ENCODE assay signal across 15 mouse cellular contexts in genomic region chr3:130283011-130283760, GRCm38 (mm10).
DNase-seq lines count a peak whose midpoint lies in the region; ATAC-seq and TF ChIP-seq lines count a peak whose summit lies in the region.
"Had no signal": no experiment of that assay in that cellular context is flagged by ENCODE, and none has a peak within 500 bp of the region (broad histone marks: within the 10 kb centered on the region; RNA-seq: fewer than 3 reads in every experiment).

No protein-coding gene starts in this region.

- H3K9me3 ChIP-seq in hindbrain, embryonic 13.5 days = no peaks in the 10 kb centered on the region
- H3K9me3 ChIP-seq in hindbrain, embryonic 10.5 days = no peaks in the 10 kb centered on the region
- no peaks in the 10 kb centered on the region for H3K9me3 ChIP-seq in lung, postnatal 0 days (ENCODE audit: low read length)
- H3K9me3 ChIP-seq in embryonic facial prominence, embryonic 14.5 days (ENCODE audit: control insufficient read depth, low read length) = no peaks in the 10 kb centered on the region
- H3K9me3 ChIP-seq in limb, embryonic 13.5 days = no peaks in the 10 kb centered on the region

- H3K27ac ChIP-seq in hindbrain, embryonic 13.5 days = peak overlapping the region; percentile 30; the same call in 1 of the 2 replicates
- H3K27ac ChIP-seq in hindbrain, embryonic 10.5 days = no peak overlapping the region
- H3K27ac ChIP-seq in lung, postnatal 0 days (ENCODE audit: low read length) = peak overlapping the region; percentile 15; the same call in 1 of the 2 replicates
- peak overlapping the region; percentile 33; the same call in 1 of the 2 replicates for H3K27ac ChIP-seq in embryonic facial prominence, embryonic 14.5 days (replicated peaks; ENCODE audit: low read depth, low read length)
- H3K27ac ChIP-seq in limb, embryonic 13.5 days = no peak overlapping the region
- H3K27ac ChIP-seq: macrophage had no signal

- no peaks in the 10 kb centered on the region for H3K27me3 ChIP-seq in hindbrain, embryonic 13.5 days
- H3K27me3 ChIP-seq in hindbrain, embryonic 10.5 days (ENCODE audit: insufficient read depth, poor library complexity, severe bottlenecking) = no peaks in the 10 kb centered on the region
- H3K27me3 ChIP-seq in lung, postnatal 0 days (replicated peaks; ENCODE audit: insufficient read depth, low read length) = no peaks in the 10 kb centered on the region
- no peaks in the 10 kb centered on the region for H3K27me3 ChIP-seq in embryonic facial prominence, embryonic 14.5 days (replicated peaks; ENCODE audit: control insufficient read depth, insufficient read depth, low read length)
- H3K27me3 ChIP-seq in limb, embryonic 13.5 days = no peaks in the 10 kb centered on the region

- ATAC-seq in hindbrain, embryonic 13.5 days (ENCODE audit: low FRiP score) = no peak
- no peak; the same call in 1 of the 2 replicates for ATAC-seq in lung, postnatal 0 days
- no peak for ATAC-seq in embryonic facial prominence, embryonic 14.5 days (ENCODE audit: low read depth)
- ATAC-seq in limb, embryonic 13.5 days (ENCODE audit: low FRiP score, low read depth) = no peak
- ATAC-seq: intestine, embryonic 16.5 days had no signal

- peaks cover 26% of the 10 kb centered on the region for H3K4me1 ChIP-seq in hindbrain, embryonic 13.5 days (replicated peaks)
- peaks cover 9% of the 10 kb centered on the region for H3K4me1 ChIP-seq in hindbrain, embryonic 10.5 days (replicated peaks)
- H3K4me1 ChIP-seq in lung, postnatal 0 days (ENCODE audit: insufficient read depth, low read depth, low read length) = no peaks in the 10 kb centered on the region; the same call in 1 of the 2 replicates
- H3K4me1 ChIP-seq in embryonic facial prominence, embryonic 14.5 days (ENCODE audit: control insufficient read depth, insufficient read depth, low read length) = peaks cover 9% of the 10 kb centered on the region; the same call in 1 of the 2 replicates
- H3K4me1 ChIP-seq in limb, embryonic 13.5 days = peaks cover 19% of the 10 kb centered on the region

- TF ChIP-seq CTCF in lung, postnatal 0 days (IDR thresholded peaks at IDR 0.05) = no peak

- H3K4me3 ChIP-seq in hindbrain, embryonic 13.5 days = no peak overlapping the region
- H3K4me3 ChIP-seq in hindbrain, embryonic 10.5 days = no peak overlapping the region
- no peak overlapping the region for H3K4me3 ChIP-seq in lung, postnatal 0 days (ENCODE audit: low read depth, low read length)
- no peak overlapping the region for H3K4me3 ChIP-seq in embryonic facial prominence, embryonic 14.5 days (ENCODE audit: low read depth, low read length)
- H3K4me3 ChIP-seq in limb, embryonic 13.5 days = no peak overlapping the region

- no peak overlapping the region for H3K4me2 ChIP-seq in hindbrain, embryonic 13.5 days
- no peak overlapping the region for H3K4me2 ChIP-seq in lung, postnatal 0 days (replicated peaks; ENCODE audit: low read depth, low read length)
- H3K4me2 ChIP-seq in embryonic facial prominence, embryonic 14.5 days (ENCODE audit: low read depth, low read length) = no peak overlapping the region
- H3K4me2 ChIP-seq in limb, embryonic 13.5 days (replicated peaks) = peak overlapping the region; percentile 25; the same call in 1 of the 2 replicates
- H3K4me2 ChIP-seq: liver, embryonic 11.5 days had no signal

- DNase-seq in hindbrain, embryonic 10.5 days (ENCODE audit: low spot score) = no peak
- DNase-seq in lung, postnatal 0 days (ENCODE audit: low spot score) = peak; percentile 71
- DNase-seq in lung, adult 18-20 months = no peak
- DNase-seq in embryonic facial prominence, embryonic 14.5 days (ENCODE audit: low spot score) = no peak
- no peak for DNase-seq in thymus, postnatal 4 days
- DNase-seq in ovary, postnatal 10 days (ENCODE audit: low spot score) = no peak
- DNase-seq: adrenal gland, postnatal 25 days; cerebellum, adult 11 months; embryo, embryonic 11 days; heart, postnatal 10 days had no signal

- H3K36me3 ChIP-seq in hindbrain, embryonic 13.5 days = no peaks in the 10 kb centered on the region
- H3K36me3 ChIP-seq in hindbrain, embryonic 10.5 days = no peaks in the 10 kb centered on the region
- no peaks in the 10 kb centered on the region for H3K36me3 ChIP-seq in lung, postnatal 0 days (ENCODE audit: insufficient read depth, low read length)
- H3K36me3 ChIP-seq in embryonic facial prominence, embryonic 14.5 days (ENCODE audit: control insufficient read depth, insufficient read depth, low read length) = no peaks in the 10 kb centered on the region
- no peaks in the 10 kb centered on the region for H3K36me3 ChIP-seq in limb, embryonic 13.5 days

- no peak overlapping the region for H3K9ac ChIP-seq in hindbrain, embryonic 13.5 days
- H3K9ac ChIP-seq in lung, postnatal 0 days (replicated peaks; ENCODE audit: low read depth) = no peak overlapping the region
- no peak overlapping the region for H3K9ac ChIP-seq in embryonic facial prominence, embryonic 14.5 days (ENCODE audit: low read depth, low read length)
- H3K9ac ChIP-seq in limb, embryonic 13.5 days = no peak overlapping the region

- peak; percentile 45; the same call in 1 of the 2 replicates for TF ChIP-seq EP300 in lung, postnatal 0 days (IDR thresholded peaks at IDR 0.05)

- WGBS in hindbrain, embryonic 13.5 days = 53% methylated on average over 11 of the region's 11 CpGs
- WGBS in hindbrain, embryonic 10.5 days = 78% methylated on average over 11 of the region's 11 CpGs
- 37% methylated on average over 11 of the region's 11 CpGs for WGBS in lung, postnatal 0 days
- WGBS in embryonic facial prominence, embryonic 14.5 days = 57% methylated on average over 11 of the region's 11 CpGs
- WGBS in limb, embryonic 13.5 days = 51% methylated on average over 11 of the region's 11 CpGs

Comparison
In these comparisons a context has a peak if more than half of its experiments do, and no peak if none do; other contexts are left out.
1. H3K27ac ChIP-seq: peak in hindbrain, embryonic 13.5 days (single experiment), lung, postnatal 0 days (single experiment) and embryonic facial prominence, embryonic 14.5 days (single experiment); none in hindbrain, embryonic 10.5 days (single experiment) and limb, embryonic 13.5 days (single experiment).